Mouse (Mus musculus) embryonic facial prominence, embryonic 12.5 days (tissue): ENCODE data around the gene Med24. TPM values are rescaled to one million over a fixed set of nuclear protein-coding genes. Genes with fewer than 3 reads are reported as not detected.
"Not testable (repeated sequence)": the region's sequence is repeated elsewhere in the genome, so short reads cannot be mapped to it uniquely, and the experiment has no call there.

Experiments
- ATAC-seq: fragments of 200-750 bp; cut with Nextera tagmentation; 2 replicates; pipeline ENCODE4 v1.8.0; 2017; ENCODE audit not compliant: insufficient number of reproducible peaks, insufficient read depth, low FRiP score, low TSS enrichment
- H3K27ac ChIP-seq: fragments of 300-500 bp; sonication (generic); 2 replicates; pipeline ENCODE4 v1.5.1; 2016; ENCODE audit warnings: mild to moderate bottlenecking
- H3K27me3 ChIP-seq: fragments of 300-500 bp; sonication (generic); 2 replicates; pipeline ENCODE4 v1.6.1; 2016; ENCODE audit warnings: mild to moderate bottlenecking, moderate library complexity
- H3K36me3 ChIP-seq: fragments of 300-500 bp; sonication (generic); 2 replicates; pipeline ENCODE4 v1.6.1; 2016; ENCODE audit warnings: mild to moderate bottlenecking
- H3K4me1 ChIP-seq: fragments of 300-500 bp; sonication (generic); 2 replicates; pipeline ENCODE4 v1.6.1; 2016
- H3K4me2 ChIP-seq: fragments of 300-500 bp; sonication (generic); replicated peaks from 2 replicates; pipeline ENCODE4 v1.6.1; 2016; ENCODE audit warnings: mild to moderate bottlenecking, moderate library complexity
- H3K4me3 ChIP-seq: fragments of 300-500 bp; sonication (generic); 2 replicates; pipeline ENCODE4 v1.5.1; 2016; ENCODE audit warnings: mild to moderate bottlenecking
- H3K9ac ChIP-seq: fragments of 300-500 bp; sonication (generic); 2 replicates; pipeline ENCODE4 v1.6.1; 2016; ENCODE audit warnings: mild to moderate bottlenecking, moderate library complexity
- H3K9me3 ChIP-seq: fragments of 300-500 bp; sonication (generic); 2 replicates; pipeline ENCODE4 v1.6.1; 2016; ENCODE audit warnings: mild to moderate bottlenecking, moderate library complexity
- WGBS: fragments of 180-500 bp; shearing (Covaris S2); methylation state at CpG from one replicate; pipeline ENCODE4 v1.1.7; 2016; 5-methylcytosine and 5-hydroxymethylcytosine counted together
- polyA plus RNA-seq: library from polyadenylated mRNA; unstranded; fragments of >200 nt; fragmentation: Nextera tagmentation; extraction: Ambion mirVana; gene quantifications from 2 replicates; pipeline ENCODE4 v1.2.1, GENCODE M21; 2016

Gene Med24
- polyA plus RNA-seq, 1 experiment from 2014 or later, result 70.4 TPM

GRCm38 (mm10) chr11:98742397-98743291 is 13.4 kb upstream of the Med24 start:
- WGBS, result 8% methylated on average over 21 of the region's 21 CpGs
- Histone ChIP-seq H3K27me3 (no peaks in the 10 kb centered on the region), H3K4me3 (peak overlapping the region; percentile 69), H3K36me3 (no peaks in the 10 kb centered on the region), H3K9me3 (no peaks in the 10 kb centered on the region), H3K4me1 (peaks cover 68% of the 10 kb centered on the region), H3K27ac (peak overlapping the region; percentile 73), H3K4me2 (peak overlapping the region; percentile 81), H3K9ac (peak overlapping the region; percentile 88)
- no peak for ATAC-seq

GRCm38 (mm10) chr11:98741622-98742396 is 12.6 kb upstream of the Med24 start:
- no peaks in the 10 kb centered on the region for H3K9me3 ChIP-seq

GRCm38 (mm10) chr11:98741051-98741620 is 11.9 kb upstream of the Med24 start:
- H3K27ac ChIP-seq, result peak overlapping the region; percentile 86
- H3K4me3 ChIP-seq, result peak overlapping the region; percentile 69
- peaks cover 53% of the 10 kb centered on the region for H3K4me1 ChIP-seq
- no peaks in the 10 kb centered on the region for H3K9me3 ChIP-seq
- WGBS, result under 1% methylated on average over 17 of the region's 17 CpGs
- H3K27me3 ChIP-seq, result no peaks in the 10 kb centered on the region
- peak overlapping the region; percentile 88 for H3K9ac ChIP-seq
- no peak for ATAC-seq
- peak overlapping the region; percentile 81 for H3K4me2 ChIP-seq
- no peaks in the 10 kb centered on the region for H3K36me3 ChIP-seq

More at GRCm38 (mm10) chr11:98741622-98742396, 12.6 kb upstream of the Med24 start:
- Histone ChIP-seq H3K27me3 (no peaks in the 10 kb centered on the region), H3K4me2 (peak overlapping the region; percentile 81), H3K4me3 (peak overlapping the region; percentile 69), H3K9ac (peak overlapping the region; percentile 88), H3K36me3 (no peaks in the 10 kb centered on the region), H3K27ac (peak overlapping the region; percentile 73), H3K4me1 (peaks cover 60% of the 10 kb centered on the region)
- peak; percentile 55 for ATAC-seq
- under 1% methylated on average over 75 of the region's 86 CpGs for WGBS

GRCm38 (mm10) chr11:98740393-98741050 is 11.3 kb upstream of the Med24 start, which contains the start of gene Thra:
TSS of gene Thra (plus strand) at chr11:98740638.
- Histone ChIP-seq H3K36me3 (no peaks in the 10 kb centered on the region), H3K9me3 (no peaks in the 10 kb centered on the region), H3K4me1 (peaks cover 47% of the 10 kb centered on the region), H3K4me3 (peak within 1 kb of the TSS; percentile 69), H3K4me2 (peak within 1 kb of the TSS; percentile 81), H3K27ac (peak within 1 kb of the TSS; percentile 86), H3K9ac (peak within 1 kb of the TSS; percentile 88), H3K27me3 (no peaks in the 10 kb centered on the region)
- peak; percentile 29; the same call in 1 of the 2 replicates for ATAC-seq
- under 1% methylated on average over 22 of the region's 22 CpGs for WGBS

- 0 out of 2 replicates have a peak, but pooled peaks have one; percentile 26 for ATAC-seq
- Histone ChIP-seq H3K4me3 (peak overlapping the region; percentile 69), H3K4me1 (peaks cover 44% of the 10 kb centered on the region), H3K9ac (0 out of 2 replicates have a peak overlapping the region, but pooled peaks have one; percentile 50), H3K4me2 (peak overlapping the region; percentile 81), H3K36me3 (no peaks in the 10 kb centered on the region), H3K27ac (peak overlapping the region; percentile 86), H3K27me3 (no peaks in the 10 kb centered on the region), H3K9me3 (no peaks in the 10 kb centered on the region)
- WGBS, result 9% methylated on average over 8 of the region's 8 CpGs
These were observed 10.8 kb upstream of the Med24 start for GRCm38 (mm10) chr11:98740026-98740392.

GRCm38 (mm10) chr11:98738925-98739324 is 9.7 kb upstream of the Med24 start:
- Histone ChIP-seq H3K27ac (no peak overlapping the region), H3K9me3 (no peaks in the 10 kb centered on the region), H3K4me2 (no peak overlapping the region), H3K27me3 (no peaks in the 10 kb centered on the region), H3K9ac (no peak overlapping the region), H3K4me1 (peaks cover 33% of the 10 kb centered on the region), H3K36me3 (no peaks in the 10 kb centered on the region), H3K4me3 (no peak overlapping the region)
- 70% methylated on average over 9 of the region's 9 CpGs for WGBS
- ATAC-seq, result no peak

GRCm38 (mm10) chr11:98738428-98738911 is 9.2 kb upstream of the Med24 start:
- 53% methylated on average over 4 of the region's 4 CpGs for WGBS
- no peak for ATAC-seq
- no peak overlapping the region for H3K27ac ChIP-seq

GRCm38 (mm10) chr11:98737220-98737619 is 8.0 kb upstream of the Med24 start:
- H3K4me3 ChIP-seq, H3K36me3 ChIP-seq, H3K27me3 ChIP-seq, H3K27ac ChIP-seq, H3K9me3 ChIP-seq, H3K9ac ChIP-seq, ATAC-seq, H3K4me2 ChIP-seq: not testable (repeated sequence)
- 96% methylated on average over 2 of the region's 2 CpGs for WGBS
- peaks cover 18% of the 10 kb centered on the region for H3K4me1 ChIP-seq

More at GRCm38 (mm10) chr11:98738428-98738911, 9.2 kb upstream of the Med24 start:
- no peaks in the 10 kb centered on the region for H3K9me3 ChIP-seq
- H3K27me3 ChIP-seq, result no peaks in the 10 kb centered on the region
- H3K4me2 ChIP-seq, result no peak overlapping the region
- H3K36me3 ChIP-seq, result no peaks in the 10 kb centered on the region
- H3K9ac ChIP-seq, result no peak overlapping the region
- H3K4me1 ChIP-seq, result peaks cover 29% of the 10 kb centered on the region
- H3K4me3 ChIP-seq, result no peak overlapping the region

- no peak for ATAC-seq
- H3K9me3 ChIP-seq, result no peaks in the 10 kb centered on the region
- no peaks in the 10 kb centered on the region for H3K27me3 ChIP-seq
- H3K4me1 ChIP-seq, result peaks cover 15% of the 10 kb centered on the region
- H3K36me3 ChIP-seq, result no peaks in the 10 kb centered on the region
- no peak overlapping the region for H3K4me3 ChIP-seq
- no peak overlapping the region for H3K9ac ChIP-seq
- no peak overlapping the region for H3K4me2 ChIP-seq
- H3K27ac ChIP-seq, result no peak overlapping the region
- WGBS, result 91% methylated on average over 1 of the region's 1 CpGs
These were observed 6.9 kb upstream of the Med24 start for GRCm38 (mm10) chr11:98736176-98736575.

- ATAC-seq, result no peak
- Histone ChIP-seq H3K36me3 (no peaks in the 10 kb centered on the region), H3K27ac (no peak overlapping the region), H3K4me3 (no peak overlapping the region), H3K9ac (no peak overlapping the region), H3K27me3 (no peaks in the 10 kb centered on the region), H3K4me1 (peaks cover 5% of the 10 kb centered on the region), H3K4me2 (no peak overlapping the region), H3K9me3 (no peaks in the 10 kb centered on the region)
- 95% methylated on average over 4 of the region's 4 CpGs for WGBS
These were observed 5.9 kb upstream of the Med24 start for GRCm38 (mm10) chr11:98735111-98735510.

- Histone ChIP-seq H3K27ac (no peak overlapping the region), H3K4me2 (no peak overlapping the region), H3K4me3 (no peak overlapping the region), H3K4me1 (no peaks in the 10 kb centered on the region), H3K27me3 (no peaks in the 10 kb centered on the region), H3K9ac (no peak overlapping the region), H3K36me3 (no peaks in the 10 kb centered on the region), H3K9me3 (no peaks in the 10 kb centered on the region)
- WGBS, result 81% methylated on average over 3 of the region's 3 CpGs
- no peak for ATAC-seq
These were observed 4.8 kb upstream of the Med24 start for GRCm38 (mm10) chr11:98734020-98734419.
